ENCODE assay signal across 18 mouse cellular contexts in genomic region chr8:61789289-61789688, GRCm38 (mm10).
"Had no signal": no experiment of that assay in that cellular context is flagged by ENCODE, and none has a peak within 500 bp of the region (broad histone marks: within the 10 kb centered on the region; RNA-seq: fewer than 3 reads in every experiment).

No protein-coding gene starts in this region.

- DNase-seq: liver, postnatal 0 days; lung, adult 2 months; lung, postnatal 14 days; lung, postnatal 36 days; right cerebral cortex, postnatal 14 days; thymus, adult 2 months; thymus, postnatal 25 days; thymus, postnatal 4 days had no signal

- H3K27me3 ChIP-seq: liver, embryonic 15.5 days; megakaryocyte, embryonic 14.5 days; midbrain, embryonic 13.5 days; midbrain, embryonic 15.5 days; neural tube, embryonic 12.5 days; stomach, embryonic 15.5 days had no signal

- H3K9me3 ChIP-seq: liver, embryonic 15.5 days; lung, embryonic 15.5 days; megakaryocyte, embryonic 14.5 days; midbrain, embryonic 13.5 days; midbrain, embryonic 15.5 days; neural tube, embryonic 12.5 days; stomach, embryonic 15.5 days had no signal

- H3K9ac ChIP-seq: liver, embryonic 15.5 days; liver, postnatal 0 days; lung, embryonic 15.5 days; midbrain, embryonic 13.5 days; midbrain, embryonic 15.5 days; neural tube, embryonic 12.5 days; stomach, embryonic 15.5 days had no signal

- H3K4me1 ChIP-seq: liver, embryonic 15.5 days; lung, embryonic 15.5 days; megakaryocyte, embryonic 14.5 days; midbrain, embryonic 13.5 days; midbrain, embryonic 15.5 days; neural tube, embryonic 12.5 days; stomach, embryonic 15.5 days had no signal

- H3K4me2 ChIP-seq: liver, embryonic 15.5 days; lung, embryonic 15.5 days; midbrain, embryonic 11.5 days; midbrain, embryonic 13.5 days; midbrain, embryonic 15.5 days; neural tube, embryonic 12.5 days; stomach, embryonic 15.5 days had no signal

- H3K27ac ChIP-seq: liver, embryonic 15.5 days; lung, embryonic 15.5 days; midbrain, embryonic 13.5 days; midbrain, embryonic 15.5 days; neural tube, embryonic 12.5 days; stomach, embryonic 15.5 days; stomach, postnatal 0 days had no signal

- H3K4me3 ChIP-seq: liver, embryonic 15.5 days; lung, embryonic 15.5 days; megakaryocyte, embryonic 14.5 days; midbrain, embryonic 13.5 days; midbrain, embryonic 15.5 days; neural tube, embryonic 12.5 days; stomach, embryonic 15.5 days had no signal

- H3K36me3 ChIP-seq: liver, embryonic 15.5 days; lung, embryonic 15.5 days; midbrain, embryonic 13.5 days; midbrain, embryonic 15.5 days; neural tube, embryonic 12.5 days; stomach, embryonic 15.5 days had no signal

- ATAC-seq: liver, postnatal 0 days; lung, postnatal 0 days; midbrain, embryonic 13.5 days; midbrain, embryonic 15.5 days had no signal
